Mouse (Mus musculus) 3T3-L1 (cell line): ENCODE results near the gene Olfr603.
"Not testable (repeated sequence)": the region's sequence is repeated elsewhere in the genome, so short reads cannot be mapped to it uniquely, and the experiment has no call there.

Experiments
- DNase-seq: peaks from one replicate; pipeline ENCODE4 v3.0.0-alpha.2; 2015; ENCODE audit warnings: low read depth, low spot score

Gene Olfr603

GRCm38 (mm10) chr7:103386077-103386476 is at the start of gene Olfr603:
Gene Olfr603 (minus strand): TSS chr7:103386177.
- no peak for DNase-seq

GRCm38 (mm10) chr7:103414772-103415171 is 28.8 kb upstream of the Olfr603 start, which contains the start of gene Usp17lc:
Gene Usp17lc (plus strand): TSS chr7:103415072.
- DNase-seq: not testable (repeated sequence)

GRCm38 (mm10) chr7:103406521-103407055 is 20.6 kb upstream of the Olfr603 start:
- DNase-seq: not testable (repeated sequence)

GRCm38 (mm10) chr7:103398981-103399380 is 13.0 kb upstream of the Olfr603 start:
- DNase-seq: no peak

DNA sequence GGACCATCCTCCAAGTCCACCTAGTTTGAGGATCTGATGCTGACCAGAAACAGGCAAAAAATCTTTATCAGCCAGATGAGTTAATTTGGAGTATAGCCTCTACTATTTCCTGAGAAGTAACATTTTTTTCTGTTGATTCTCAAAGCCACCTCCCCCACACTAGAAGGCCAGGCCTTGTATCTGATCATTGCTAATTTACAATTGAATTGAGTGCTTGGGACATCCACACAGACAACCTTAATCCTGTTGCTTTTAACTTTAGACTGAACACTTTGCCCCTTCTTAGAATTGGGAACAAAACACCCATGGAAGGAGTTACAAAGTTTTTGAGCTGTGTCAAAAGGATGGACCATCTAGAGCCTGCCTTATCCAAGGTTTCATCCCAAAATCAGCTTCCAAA is 11.8 kb upstream of the Olfr603 start:
- DNase-seq: no peak

DNA sequence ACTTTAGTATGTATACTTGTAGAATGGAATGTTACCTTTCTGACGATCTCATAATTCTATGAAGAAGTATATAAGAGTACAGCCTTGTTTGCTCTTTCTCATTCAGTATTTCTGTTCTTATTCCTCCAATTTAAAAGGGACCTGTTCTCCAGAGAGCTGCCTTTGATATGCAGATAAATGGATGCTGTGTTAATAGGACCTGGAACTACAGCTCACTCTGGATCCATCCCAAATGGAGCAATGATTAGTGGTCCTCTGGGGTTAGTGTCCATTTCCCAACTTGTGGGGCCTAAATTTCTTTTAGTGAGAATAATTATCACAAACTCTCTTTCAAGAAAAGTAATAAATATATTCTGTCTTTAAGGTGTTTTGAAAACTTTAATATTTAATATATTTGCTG is 23.4 kb downstream of the Olfr603 start, which contains the start of gene Olfr601:
Gene Olfr601, minus strand, starts transcription at position 101 of the 400 bp plus-strand sequence.
- DNase-seq: no peak

DNA sequence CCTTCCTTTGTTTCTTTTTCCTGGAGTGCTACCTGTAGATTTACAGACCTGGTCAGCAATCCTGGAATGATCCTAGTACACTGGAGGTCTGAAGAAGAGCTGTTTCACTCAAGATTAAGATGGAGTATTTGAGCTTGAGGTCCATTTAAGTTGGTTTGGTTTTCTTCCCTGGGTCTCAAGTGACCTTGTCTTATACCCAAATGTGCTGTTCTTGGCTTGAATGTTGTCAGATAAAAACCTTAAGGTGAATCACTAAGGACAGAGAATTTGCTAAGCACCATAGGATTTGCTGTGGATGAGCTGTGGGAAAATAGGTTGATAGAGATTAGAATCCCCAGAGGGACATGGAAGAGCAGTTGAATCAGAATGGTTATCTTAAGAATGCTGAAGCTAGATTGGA is 36.4 kb downstream of the Olfr603 start, which contains the start of gene Olfr600:
Gene Olfr600, minus strand, starts transcription at position 101 of the 400 bp plus-strand sequence.
- DNase-seq: no peak

DNA sequence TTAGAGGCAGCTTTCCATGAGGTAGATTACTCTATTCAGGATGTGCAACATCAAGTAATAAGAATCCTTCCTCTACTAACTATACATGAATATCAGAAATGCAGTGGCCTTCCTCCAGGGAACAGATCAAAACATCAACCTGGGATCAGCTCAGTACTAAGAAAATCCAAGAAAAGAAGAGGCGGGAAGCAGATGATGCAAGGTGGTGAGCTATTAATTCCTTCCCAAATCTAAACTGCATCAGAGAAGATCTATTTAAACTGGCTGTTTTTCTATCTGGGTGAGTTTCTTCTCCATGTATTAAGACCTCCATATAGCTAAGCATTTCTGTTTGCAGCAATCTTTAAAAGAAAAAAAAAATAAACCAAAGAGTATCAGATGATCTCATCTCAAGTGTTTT is 50.4 kb downstream of the Olfr603 start, which contains the start of gene Olfr599:
Gene Olfr599, plus strand, starts transcription at position 301 of the 400 bp plus-strand sequence.
- DNase-seq: no peak
